In genomic region chr4:95847219-95847618, GRCm38 (mm10) we compare ENCODE assay signal across 26 mouse cellular contexts.
DNase-seq lines count a peak whose midpoint lies in the region; ATAC-seq and TF ChIP-seq lines count a peak whose summit lies in the region.
"Had no signal": no experiment of that assay in that cellular context is flagged by ENCODE, and none has a peak within 500 bp of the region (broad histone marks: within the 10 kb centered on the region; RNA-seq: fewer than 3 reads in every experiment).

No protein-coding gene starts in this region.

- H3K4me3 ChIP-seq in gastrocnemius, adult 2 months: no peak overlapping the region
- H3K4me3 ChIP-seq in liver, postnatal 0 days (ENCODE audit: low read depth, low read length): no peak overlapping the region
- H3K4me3 ChIP-seq in lung, embryonic 16.5 days (ENCODE audit: low read length): no peak overlapping the region
- H3K4me3 ChIP-seq: embryonic facial prominence, embryonic 12.5 days; embryonic facial prominence, embryonic 15.5 days; forebrain, embryonic 13.5 days; hindbrain, embryonic 10.5 days; hindbrain, embryonic 13.5 days had no signal

- H3K9me3 ChIP-seq in liver, postnatal 0 days (ENCODE audit: low read length): no peaks in the 10 kb centered on the region
- H3K9me3 ChIP-seq in lung, embryonic 16.5 days (ENCODE audit: control insufficient read depth, low read length): no peaks in the 10 kb centered on the region
- H3K9me3 ChIP-seq: embryonic facial prominence, embryonic 12.5 days; embryonic facial prominence, embryonic 15.5 days; forebrain, embryonic 13.5 days; hindbrain, embryonic 10.5 days; hindbrain, embryonic 13.5 days had no signal

- peaks cover 12% of the 10 kb centered on the region for H3K36me3 ChIP-seq in liver, postnatal 0 days (replicated peaks; ENCODE audit: insufficient read depth, low read length)
- no peaks in the 10 kb centered on the region for H3K36me3 ChIP-seq in lung, embryonic 16.5 days (ENCODE audit: control insufficient read depth, insufficient read depth, low read length)
- H3K36me3 ChIP-seq: embryonic facial prominence, embryonic 12.5 days; embryonic facial prominence, embryonic 15.5 days; hindbrain, embryonic 10.5 days; hindbrain, embryonic 13.5 days had no signal

- H3K4me1 ChIP-seq in liver, postnatal 0 days (ENCODE audit: insufficient read depth): peaks cover 22% of the 10 kb centered on the region
- H3K4me1 ChIP-seq in lung, embryonic 16.5 days (replicated peaks; ENCODE audit: control insufficient read depth, insufficient read depth, low read length): peaks cover 22% of the 10 kb centered on the region

- intact Hi-C loops in gastrocnemius, adult 2 months (cut with DNase I): no loop called here
- intact Hi-C loops in gastrocnemius, postnatal 14 days (cut with DNase I; ENCODE audit: low total_unique reads): no loop called here

- H3K9ac ChIP-seq in liver, postnatal 0 days (replicated peaks): no peak overlapping the region
- H3K9ac ChIP-seq in lung, embryonic 16.5 days (ENCODE audit: low read length): no peak overlapping the region
- H3K9ac ChIP-seq: embryonic facial prominence, embryonic 12.5 days; embryonic facial prominence, embryonic 15.5 days; forebrain, embryonic 13.5 days; hindbrain, embryonic 13.5 days had no signal

- no peak for TF ChIP-seq EP300 in liver, postnatal 0 days (IDR thresholded peaks at IDR 0.05; ENCODE audit: low read depth)

- no peaks in the 10 kb centered on the region for H3K27me3 ChIP-seq in liver, postnatal 0 days (ENCODE audit: insufficient read depth, low read length)
- H3K27me3 ChIP-seq in lung, embryonic 16.5 days (ENCODE audit: control insufficient read depth, insufficient read depth, low read depth, low read length): no peaks in the 10 kb centered on the region
- H3K27me3 ChIP-seq: embryonic facial prominence, embryonic 12.5 days; embryonic facial prominence, embryonic 15.5 days; forebrain, embryonic 13.5 days; hindbrain, embryonic 13.5 days had no signal

- ATAC-seq in liver, postnatal 0 days: no peak
- ATAC-seq in lung, embryonic 16.5 days (ENCODE audit: low read depth): no peak
- ATAC-seq: forebrain, embryonic 13.5 days; forebrain, embryonic 16.5 days; hindbrain, embryonic 16.5 days had no signal

- no peak overlapping the region for H3K4me2 ChIP-seq in liver, postnatal 0 days (ENCODE audit: low read depth, low read length)
- H3K4me2 ChIP-seq in lung, embryonic 16.5 days (ENCODE audit: low read depth, low read length): no peak overlapping the region
- H3K4me2 ChIP-seq: embryonic facial prominence, embryonic 12.5 days; embryonic facial prominence, embryonic 15.5 days; forebrain, embryonic 13.5 days; heart, embryonic 11.5 days; hindbrain, embryonic 13.5 days had no signal

- peak overlapping the region; percentile 63; the same call in 1 of the 2 replicates for H3K27ac ChIP-seq in gastrocnemius, adult 2 months
- 0 out of 2 replicates have a peak overlapping the region, but pooled peaks have one; percentile 16 for H3K27ac ChIP-seq in liver, postnatal 0 days (ENCODE audit: low read depth)
- H3K27ac ChIP-seq in lung, embryonic 16.5 days (ENCODE audit: low read length): peak overlapping the region; percentile 80
- H3K27ac ChIP-seq: forebrain, embryonic 13.5 days; hindbrain, embryonic 13.5 days had no signal

- no peak for DNase-seq in gastrocnemius, adult 2 months
- DNase-seq in gastrocnemius, postnatal 14 days: no peak
- DNase-seq in kidney, adult 9 months: peak; percentile 55
- DNase-seq in kidney, postnatal 25 days: no peak
- no peak for DNase-seq in liver, postnatal 0 days
- DNase-seq in liver: no peak
- no peak for DNase-seq in lung, postnatal 4 days
- DNase-seq: adrenal gland, adult 2 months; adrenal gland, postnatal 14 days; B cell, adult 2 months; cerebellum, adult 11 months; cerebellum, adult 2 months; cerebellum, adult 9-11 months; cerebellum, postnatal 25 days; gastrocnemius, postnatal 25 days; heart, adult 18-20 months; heart, postnatal 36 days had no signal

- TF ChIP-seq CTCF in gastrocnemius, adult 2 months (IDR thresholded peaks at IDR 0.05): no peak
- TF ChIP-seq CTCF in liver, postnatal 0 days (IDR thresholded peaks at IDR 0.05; ENCODE audit: low read depth): no peak

Comparison
In these comparisons a context has a peak if more than half of its experiments do, and no peak if none do; other contexts are left out.
1. H3K27ac ChIP-seq: peak in every context shown above with its lines; median percentile 80 in lung, embryonic 16.5 days; 63 in gastrocnemius, adult 2 months; 16 in liver, postnatal 0 days.